Mouse (Mus musculus) cerebellum, postnatal 4 days (tissue): ENCODE measurements around the gene Retreg1.
A peak's percentile ranks its signal among the peaks of the same experiment; 100 is the strongest.
"Not testable (repeated sequence)": the region's sequence is repeated elsewhere in the genome, so short reads cannot be mapped to it uniquely, and the experiment has no call there.

Source experiments
- DNase-seq, 2 experiments: peaks; one replicate each; pipeline ENCODE4 v3.0.0; 2022; ENCODE audit warnings: low spot score in 2 of 2, mixed read lengths in 1 of 2

Retreg1 gene

GRCm38 (mm10) chr15:25995521-25995920, 152.5 kb downstream of the Retreg1 start:
- DNase-seq = no peak

GRCm38 (mm10) chr15:25999545-25999944, 156.6 kb downstream of the Retreg1 start:
- DNase-seq = not testable (repeated sequence)

GRCm38 (mm10) chr15:26008621-26009020, 165.6 kb downstream of the Retreg1 start:
- DNase-seq = no peak

- no peak for DNase-seq
These were observed 169.9 kb downstream of the Retreg1 start for GRCm38 (mm10) chr15:26012891-26013290.

- no peak for DNase-seq
These were observed 173.1 kb downstream of the Retreg1 start for GRCm38 (mm10) chr15:26015979-26016665.

GRCm38 (mm10) chr15:26021721-26022120, 178.7 kb downstream of the Retreg1 start:
- DNase-seq = peak in 1 of 2 experiments; percentile 3

GRCm38 (mm10) chr15:26022636-26023035, 179.7 kb downstream of the Retreg1 start:
- DNase-seq = no peak
